Mouse (Mus musculus) liver, adult 2 months (tissue): ENCODE data around the gene Dync1i2. TPM values are rescaled to one million over a fixed set of nuclear protein-coding genes. Genes with fewer than 3 reads are reported as not detected.

Experiments
- DNase-seq: peaks from one replicate; pipeline ENCODE4 v3.0.0-alpha.2; 2011; ENCODE audit warnings: low read depth, low spot score; ENCODE audit errors: extremely low read depth
- H3K27ac ChIP-seq: fragments of 200-500 bp; replicated peaks from 2 replicates; pipeline ENCODE4 v1.5.1; 2012; ENCODE audit warnings: low read depth, mild to moderate bottlenecking, control low read depth, inconsistent platforms, low read length; ENCODE audit not compliant: insufficient read depth
- H3K27me3 ChIP-seq: fragments of 200-500 bp; 2 replicates; pipeline ENCODE4 v1.6.1; 2012; ENCODE audit warnings: mild to moderate bottlenecking, moderate library complexity, low read length, inconsistent platforms; ENCODE audit not compliant: control insufficient read depth, insufficient read depth
- H3K36me3 ChIP-seq: fragments of 200-500 bp; 2 replicates; pipeline ENCODE4 v1.6.1; 2012; ENCODE audit warnings: low read length, inconsistent platforms; ENCODE audit not compliant: control insufficient read depth, insufficient read depth
- H3K4me1 ChIP-seq: fragments of 200-500 bp; 2 replicates; pipeline ENCODE4 v1.6.1; 2011; ENCODE audit warnings: low read length; ENCODE audit not compliant: control insufficient read depth, insufficient read depth
- H3K4me3 ChIP-seq: fragments of 200-500 bp; 2 replicates; pipeline ENCODE4 v1.5.1; 2011; ENCODE audit warnings: low read depth, mild to moderate bottlenecking, control low read depth, low read length, moderate library complexity; ENCODE audit not compliant: insufficient read depth
- H3K79me2 ChIP-seq: fragments of 200-500 bp; 2 replicates; pipeline ENCODE4 v1.6.1; 2012; ENCODE audit warnings: inconsistent platforms, mild to moderate bottlenecking, low read length, moderate library complexity; ENCODE audit not compliant: control insufficient read depth, insufficient read depth
- H3K9ac ChIP-seq: fragments of 200-500 bp; 2 replicates; pipeline ENCODE4 v1.6.1; 2012; ENCODE audit warnings: low read depth, mild to moderate bottlenecking, control low read depth, inconsistent platforms, low read length
- CTCF ChIP-seq: fragments of 200-500 bp; IDR thresholded peaks from 2 replicates; pipeline ENCODE4 v1.5.1; 2011; ENCODE audit warnings: low read depth, low read length, control low read depth
- POLR2A ChIP-seq: fragments of 200-500 bp; IDR thresholded peaks from 2 replicates; pipeline ENCODE4 v1.6.1; 2011; ENCODE audit warnings: low read length, control low read depth; ENCODE audit not compliant: insufficient read depth; ENCODE audit errors: extremely low read depth
- WGBS: fragments of 180-500 bp; shearing (Covaris S2); methylation state at CpG from one replicate; pipeline ENCODE4 v1.1.7; 2018; 5-methylcytosine and 5-hydroxymethylcytosine counted together
- polyA plus RNA-seq: library from polyadenylated mRNA; depleted of rRNA; stranded (reverse); fragments of >200 nt; gene quantifications from 2 replicates; pipeline ENCODE4 v1.2.3, GENCODE M21; 2012
- total RNA-seq: library from RNA; depleted of rRNA; stranded (reverse); fragments of >200 nt; gene quantifications from 2 replicates; pipeline ENCODE4 v1.2.3, GENCODE M21; 2014

The Dync1i2 gene
- total and polyA plus RNA-seq, 2 experiments, result 9.1 to 23.0 TPM

DNA sequence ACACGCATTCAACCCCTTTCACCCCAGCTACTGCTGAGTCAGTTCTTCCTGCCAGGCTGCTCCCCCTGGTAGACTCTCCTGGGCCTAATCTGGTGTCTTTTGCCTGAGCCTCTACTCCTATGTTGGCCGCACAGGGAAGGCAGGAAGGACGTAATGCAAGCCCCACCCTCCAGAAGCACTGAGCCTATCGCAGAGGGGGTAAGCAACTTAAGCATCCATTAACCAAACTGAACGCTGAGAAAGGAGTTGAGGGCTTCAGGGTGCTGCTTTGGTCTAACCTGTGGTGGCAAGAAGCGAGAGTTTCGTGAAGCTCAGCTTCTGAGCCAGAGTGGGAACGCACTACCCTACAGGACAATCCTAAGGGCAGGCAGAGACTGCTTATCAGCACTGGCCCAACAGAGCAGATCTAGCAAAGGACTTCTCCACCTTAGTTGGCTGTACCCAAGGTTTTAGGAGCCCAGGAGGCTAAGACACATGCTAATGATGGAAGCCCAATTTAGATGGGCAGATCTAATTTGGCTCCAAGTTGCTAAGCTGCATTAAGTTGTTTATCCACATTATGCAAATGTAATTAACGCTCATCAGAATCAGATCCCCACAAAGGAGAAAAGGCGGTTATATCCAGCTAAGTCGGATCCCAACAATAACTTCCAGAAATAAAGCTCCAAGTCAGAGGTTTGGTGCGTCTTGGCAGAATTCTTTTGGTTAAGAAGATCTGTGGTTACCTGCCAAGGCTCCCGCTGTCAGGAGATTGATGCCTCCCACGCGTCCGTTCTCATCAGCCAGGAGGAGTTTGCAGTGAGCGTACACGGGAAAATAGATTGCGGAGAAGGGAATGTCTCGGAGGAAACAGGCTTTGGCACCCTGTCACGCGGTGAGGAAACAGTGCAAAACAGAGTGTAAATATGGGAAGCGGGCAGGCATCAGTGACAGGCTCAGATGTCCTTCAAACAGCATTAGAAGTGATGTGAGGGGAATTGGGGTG lies 67.6 kb downstream of the Dync1i2 start:
- Histone ChIP-seq H3K9ac (no peak overlapping the region), H3K36me3 (peaks cover 16% of the 10 kb centered on the region; the same call in 1 of the 2 replicates), H3K79me2 (no peaks in the 10 kb centered on the region), H3K4me1 (no peaks in the 10 kb centered on the region), H3K27me3 (no peaks in the 10 kb centered on the region), H3K4me3 (no peak overlapping the region), H3K27ac (no peak overlapping the region)
- DNase-seq, result no peak
- WGBS, result 89% methylated on average over 23 of the region's 23 CpGs
- TF ChIP-seq CTCF, result no peak
- no peak for TF ChIP-seq POLR2A

DNA sequence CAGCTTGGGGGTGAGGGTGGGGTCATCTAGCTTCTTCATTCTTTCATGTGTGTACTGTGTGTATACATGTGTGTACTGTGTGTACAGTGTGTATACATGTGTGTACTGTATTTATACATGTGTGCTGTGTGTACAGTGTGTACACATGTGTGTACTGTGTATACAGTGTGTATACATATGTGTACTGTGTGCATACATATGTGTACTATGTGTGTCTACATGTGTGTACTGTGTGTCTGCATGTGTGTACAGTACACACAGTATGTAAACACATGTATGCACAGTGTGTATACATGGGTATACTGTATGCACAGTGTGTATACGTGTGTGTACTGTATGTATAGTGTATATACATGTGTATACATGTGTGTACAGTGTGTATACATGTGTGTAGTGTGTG lies 70.5 kb downstream of the Dync1i2 start:
- Histone ChIP-seq H3K9ac (no peak overlapping the region), H3K27me3 (no peaks in the 10 kb centered on the region), H3K27ac (no peak overlapping the region), H3K36me3 (peaks cover 7% of the 10 kb centered on the region; the same call in 1 of the 2 replicates), H3K4me3 (no peak overlapping the region), H3K79me2 (no peaks in the 10 kb centered on the region), H3K4me1 (no peaks in the 10 kb centered on the region)
- TF ChIP-seq CTCF, result no peak
- no peak for TF ChIP-seq POLR2A
- 86% methylated on average over 1 of the region's 1 CpGs for WGBS
- no peak for DNase-seq

DNA sequence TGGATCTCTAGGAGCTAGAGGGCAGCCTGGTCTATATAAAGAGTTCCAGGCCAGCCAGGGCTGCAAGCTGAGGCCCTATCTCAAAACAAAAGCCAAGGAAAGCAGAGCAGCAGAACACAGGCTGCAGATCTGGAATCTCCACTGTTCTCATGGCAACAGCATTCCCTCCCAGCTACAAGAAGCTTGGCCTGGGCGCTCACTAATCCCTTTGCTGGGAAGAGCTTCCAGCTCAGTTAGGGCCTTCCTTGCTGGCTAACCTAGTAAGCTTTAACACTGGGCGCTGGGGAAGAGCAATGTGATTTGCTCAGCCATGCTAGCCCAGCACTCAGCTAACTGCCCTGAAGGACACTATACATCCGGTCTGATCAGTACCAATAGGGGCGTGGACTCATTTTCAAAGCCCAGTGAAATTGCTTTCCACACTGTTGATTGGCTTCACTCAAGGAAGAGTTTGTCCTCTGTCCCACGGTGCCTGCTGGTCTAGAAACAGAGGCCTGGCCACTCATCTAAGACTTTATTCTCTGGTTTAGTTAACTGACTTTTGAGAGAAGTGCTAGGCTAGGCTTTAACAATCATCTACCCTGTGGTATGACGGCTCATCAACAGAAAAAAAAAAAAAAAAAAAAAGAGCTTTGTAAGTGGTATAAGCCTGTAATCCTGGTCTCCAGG lies 78.7 kb downstream of the Dync1i2 start:
- WGBS, result 87% methylated on average over 6 of the region's 6 CpGs
- DNase-seq, result no peak
- H3K4me3 ChIP-seq, result no peak overlapping the region
- no peaks in the 10 kb centered on the region for H3K27me3 ChIP-seq
- H3K36me3 ChIP-seq, result peaks cover 11% of the 10 kb centered on the region; the same call in 1 of the 2 replicates
- no peak overlapping the region for H3K27ac ChIP-seq
- TF ChIP-seq POLR2A (no peak), CTCF (no peak)
- H3K79me2 ChIP-seq, result no peaks in the 10 kb centered on the region
- H3K9ac ChIP-seq, result no peak overlapping the region
- no peaks in the 10 kb centered on the region for H3K4me1 ChIP-seq

DNA sequence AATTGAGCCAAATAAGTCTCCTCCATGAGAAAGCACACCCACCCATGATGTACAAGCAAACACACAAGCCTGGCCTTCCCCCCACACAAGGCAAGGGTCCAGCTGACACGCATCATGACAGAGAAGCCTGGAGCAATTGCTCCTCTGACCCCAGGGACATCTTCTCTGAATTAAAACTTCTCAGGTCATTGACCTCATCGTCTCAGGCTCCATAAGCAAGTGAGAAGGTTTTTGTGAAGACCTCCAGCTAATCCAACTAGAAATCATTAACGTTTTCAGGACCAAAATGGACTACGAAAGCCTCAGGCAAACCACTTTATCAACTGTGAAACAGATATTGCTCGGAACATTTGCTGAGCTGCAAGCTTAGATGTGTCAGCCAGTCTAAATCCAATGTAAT lies 80.1 kb downstream of the Dync1i2 start:
- H3K4me3 ChIP-seq, result no peak overlapping the region
- 85% methylated on average over 5 of the region's 5 CpGs for WGBS
- TF ChIP-seq CTCF, result no peak
- TF ChIP-seq POLR2A, result no peak

DNA sequence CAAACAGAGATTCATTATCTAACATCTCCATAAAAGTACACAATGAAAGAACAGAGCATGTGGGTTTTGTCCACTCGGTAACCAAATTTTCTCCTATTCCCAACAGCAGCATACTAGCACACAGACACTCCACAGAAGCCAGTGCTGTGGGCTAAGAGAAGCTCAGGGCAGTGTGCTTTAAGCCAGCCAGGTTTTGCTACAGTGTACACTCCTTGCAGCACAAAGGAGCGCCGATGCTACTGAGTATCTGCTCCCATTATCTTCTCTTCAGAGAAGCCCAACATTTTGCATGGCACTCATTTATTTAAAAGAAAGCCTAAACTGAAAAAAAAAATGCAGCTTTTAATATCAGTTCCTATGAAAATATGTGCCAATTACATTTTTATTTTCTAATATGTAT lies 82.5 kb downstream of the Dync1i2 start:
- no peaks in the 10 kb centered on the region for H3K4me1 ChIP-seq
- H3K9ac ChIP-seq, result no peak overlapping the region
- H3K4me3 ChIP-seq, result no peak overlapping the region
- no peak for DNase-seq
- TF ChIP-seq POLR2A (no peak), CTCF (no peak)
- no peak overlapping the region for H3K27ac ChIP-seq
- peaks cover 34% of the 10 kb centered on the region for H3K36me3 ChIP-seq
- H3K27me3 ChIP-seq, result no peaks in the 10 kb centered on the region
- WGBS, result 86% methylated on average over 3 of the region's 3 CpGs
- H3K79me2 ChIP-seq, result no peaks in the 10 kb centered on the region

More for the DNA sequence above, 80.1 kb downstream of the Dync1i2 start:
- H3K4me1 ChIP-seq, result no peaks in the 10 kb centered on the region
- DNase-seq, result no peak
- H3K36me3 ChIP-seq, result peaks cover 21% of the 10 kb centered on the region; the same call in 1 of the 2 replicates
- no peaks in the 10 kb centered on the region for H3K79me2 ChIP-seq
- no peak overlapping the region for H3K9ac ChIP-seq
- no peak overlapping the region for H3K27ac ChIP-seq
- no peaks in the 10 kb centered on the region for H3K27me3 ChIP-seq
